Comparison of ENCODE assay signal across 23 mouse cellular contexts in the genomic region with DNA sequence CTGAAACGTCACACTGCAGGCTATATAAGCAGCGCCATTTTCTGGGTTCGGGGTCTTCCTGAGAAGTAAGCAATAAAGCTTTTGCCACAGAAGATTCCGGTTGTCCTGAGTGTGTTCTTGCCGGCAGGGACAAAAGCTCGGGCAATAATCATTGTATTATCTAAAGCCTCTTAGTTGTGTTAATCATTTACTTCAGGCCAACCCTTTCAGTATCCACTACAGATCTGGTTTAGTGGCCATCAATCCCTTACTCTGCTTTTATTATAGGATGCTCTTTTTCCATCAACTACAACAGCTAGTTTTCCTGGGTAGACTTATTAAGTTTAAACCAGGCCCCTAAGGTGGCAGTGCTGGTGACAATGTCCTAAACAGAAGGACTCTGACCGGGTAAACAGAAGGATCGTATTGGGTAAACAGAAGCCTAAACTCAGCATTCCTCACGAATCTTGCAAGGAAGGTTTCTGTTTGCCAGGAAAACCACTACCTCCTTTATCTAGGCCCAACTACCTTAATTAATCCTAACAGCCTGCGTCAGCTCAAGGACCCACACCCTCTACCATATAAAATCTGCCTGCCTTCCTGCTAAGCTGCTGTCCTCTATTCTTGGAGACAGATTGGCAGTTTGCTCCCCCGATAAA. TPM values are rescaled to one million over a fixed set of nuclear protein-coding genes. Genes with fewer than 3 reads are reported as not detected.
DNase-seq lines count a peak whose midpoint lies in the region; ATAC-seq and TF ChIP-seq lines count a peak whose summit lies in the region.
"Had no signal": no experiment of that assay in that cellular context is flagged by ENCODE, and none has a peak within 500 bp of the region (broad histone marks: within the 10 kb centered on the region; RNA-seq: fewer than 3 reads in every experiment).

No protein-coding gene starts in this region.

- no peak for TF ChIP-seq CTCF in intestine, postnatal 0 days (IDR thresholded peaks at IDR 0.05; ENCODE audit: low read depth)

- H3K9ac ChIP-seq in intestine, embryonic 15.5 days = no peak overlapping the region
- H3K9ac ChIP-seq in intestine, postnatal 0 days (ENCODE audit: low read depth, low read length) = no peak overlapping the region
- no peak overlapping the region for H3K9ac ChIP-seq in stomach, embryonic 15.5 days
- H3K9ac ChIP-seq in neural tube, embryonic 15.5 days (replicated peaks) = no peak overlapping the region
- H3K9ac ChIP-seq: forebrain, embryonic 13.5 days; hindbrain, embryonic 12.5 days; hindbrain, embryonic 15.5 days had no signal

- WGBS in intestine, embryonic 15.5 days = 46% methylated on average over 11 of the region's 11 CpGs
- 27% methylated on average over 11 of the region's 11 CpGs for WGBS in intestine, postnatal 0 days
- WGBS in stomach, embryonic 15.5 days = 54% methylated on average over 11 of the region's 11 CpGs
- WGBS in neural tube, embryonic 15.5 days = 48% methylated on average over 11 of the region's 11 CpGs

- H3K9me3 ChIP-seq in intestine, embryonic 15.5 days = no peaks in the 10 kb centered on the region
- H3K9me3 ChIP-seq in intestine, postnatal 0 days (ENCODE audit: control insufficient read depth) = no peaks in the 10 kb centered on the region
- no peaks in the 10 kb centered on the region for H3K9me3 ChIP-seq in stomach, embryonic 15.5 days
- H3K9me3 ChIP-seq in neural tube, embryonic 15.5 days (replicated peaks) = no peaks in the 10 kb centered on the region
- H3K9me3 ChIP-seq: forebrain, embryonic 10.5 days; forebrain, embryonic 13.5 days; hindbrain, embryonic 12.5 days; hindbrain, embryonic 15.5 days had no signal

- H3K4me1 ChIP-seq in intestine, embryonic 15.5 days (replicated peaks) = no peaks in the 10 kb centered on the region
- no peaks in the 10 kb centered on the region for H3K4me1 ChIP-seq in intestine, postnatal 0 days (replicated peaks; ENCODE audit: control insufficient read depth, insufficient read depth, low read length)
- H3K4me1 ChIP-seq in stomach, embryonic 15.5 days = no peaks in the 10 kb centered on the region
- H3K4me1 ChIP-seq in neural tube, embryonic 15.5 days = no peaks in the 10 kb centered on the region
- H3K4me1 ChIP-seq: forebrain, embryonic 10.5 days; forebrain, embryonic 13.5 days; hindbrain, embryonic 12.5 days; hindbrain, embryonic 15.5 days had no signal

- H3K36me3 ChIP-seq in intestine, embryonic 15.5 days = no peaks in the 10 kb centered on the region
- H3K36me3 ChIP-seq in intestine, postnatal 0 days (ENCODE audit: control insufficient read depth, insufficient read depth) = no peaks in the 10 kb centered on the region
- no peaks in the 10 kb centered on the region for H3K36me3 ChIP-seq in stomach, embryonic 15.5 days
- no peaks in the 10 kb centered on the region for H3K36me3 ChIP-seq in neural tube, embryonic 15.5 days
- H3K36me3 ChIP-seq: hindbrain, embryonic 12.5 days; hindbrain, embryonic 15.5 days had no signal

- no peaks in the 10 kb centered on the region for H3K27me3 ChIP-seq in intestine, embryonic 15.5 days (replicated peaks)
- no peaks in the 10 kb centered on the region for H3K27me3 ChIP-seq in intestine, postnatal 0 days (replicated peaks; ENCODE audit: control insufficient read depth, insufficient read depth, low read length)
- H3K27me3 ChIP-seq in stomach, embryonic 15.5 days (replicated peaks) = no peaks in the 10 kb centered on the region
- no peaks in the 10 kb centered on the region for H3K27me3 ChIP-seq in neural tube, embryonic 15.5 days (replicated peaks)
- H3K27me3 ChIP-seq: forebrain, embryonic 13.5 days; hindbrain, embryonic 12.5 days; hindbrain, embryonic 15.5 days had no signal

- no peak overlapping the region; the same call in 1 of the 2 replicates for H3K4me2 ChIP-seq in intestine, embryonic 15.5 days (replicated peaks)
- H3K4me2 ChIP-seq in intestine, postnatal 0 days (replicated peaks; ENCODE audit: low read depth) = peak overlapping the region; percentile 0; the same call in 1 of the 2 replicates
- 0 out of 2 replicates have a peak overlapping the region, but pooled peaks have one; percentile 6 for H3K4me2 ChIP-seq in stomach, embryonic 15.5 days
- no peak overlapping the region for H3K4me2 ChIP-seq in neural tube, embryonic 15.5 days
- H3K4me2 ChIP-seq: forebrain, embryonic 13.5 days; heart, embryonic 11.5 days; hindbrain, embryonic 12.5 days; hindbrain, embryonic 15.5 days had no signal

- H3K4me3 ChIP-seq in intestine, embryonic 15.5 days (replicated peaks) = no peak overlapping the region
- H3K4me3 ChIP-seq in intestine, postnatal 0 days (ENCODE audit: low read depth, low read length) = no peak overlapping the region
- no peak overlapping the region for H3K4me3 ChIP-seq in stomach, embryonic 15.5 days (replicated peaks)
- no peak overlapping the region for H3K4me3 ChIP-seq in neural tube, embryonic 15.5 days (replicated peaks)
- H3K4me3 ChIP-seq: forebrain, embryonic 10.5 days; forebrain, embryonic 13.5 days; gastrocnemius, adult 2 months; hindbrain, embryonic 12.5 days; hindbrain, embryonic 15.5 days had no signal

- DNase-seq in yolk sac, embryonic 10.5 days (ENCODE audit: low spot score) = peak; percentile 76
- no peak for DNase-seq in B cell, adult 2 months
- DNase-seq in cerebellum, adult 11 months = no peak
- DNase-seq: adrenal gland, adult 8-10 months; adrenal gland, postnatal 25 days; cerebellum, adult 18-20 months; cerebellum, adult 9-10 months; cerebellum, postnatal 14 days; gastrocnemius, adult 2 months; gastrocnemius, postnatal 14 days; heart, adult 11 months had no signal

- peak; percentile 54 for ATAC-seq in intestine, embryonic 15.5 days
- ATAC-seq in intestine, postnatal 0 days = peak; percentile 53
- no peak for ATAC-seq in stomach, embryonic 15.5 days (ENCODE audit: insufficient read depth, low FRiP score, low read depth)
- no peak for ATAC-seq in neural tube, embryonic 15.5 days (ENCODE audit: low FRiP score)
- ATAC-seq: activated CD4-positive, CD25-positive, alpha-beta regulatory T cell, adult 4 months; forebrain, embryonic 13.5 days; forebrain, embryonic 16.5 days had no signal

- H3K27ac ChIP-seq in intestine, embryonic 15.5 days = no peak overlapping the region
- no peak overlapping the region for H3K27ac ChIP-seq in intestine, postnatal 0 days (ENCODE audit: low read depth, low read length)
- no peak overlapping the region for H3K27ac ChIP-seq in stomach, embryonic 15.5 days
- H3K27ac ChIP-seq in neural tube, embryonic 15.5 days (replicated peaks) = no peak overlapping the region
- H3K27ac ChIP-seq: forebrain, embryonic 10.5 days; forebrain, embryonic 13.5 days; gastrocnemius, adult 2 months; hindbrain, embryonic 12.5 days; hindbrain, embryonic 15.5 days had no signal

RNA-seq across cellular contexts. Expression of a gene that starts 24.1 kb away (rescaled TPM):
- 1.4 and 1.6 TPM in 2 replicates for polyA plus RNA-seq in intestine, embryonic 15.5 days (2015; fragmentation: Nextera tagmentation; extraction: Ambion mirVana)
- polyA plus RNA-seq in intestine, postnatal 0 days (2015; fragmentation: Nextera tagmentation; extraction: Ambion mirVana) = 0.95 and 1.1 TPM in 2 replicates
- polyA plus RNA-seq in stomach, embryonic 15.5 days (2015; fragmentation: Nextera tagmentation; extraction: Ambion mirVana) = 0.72 and 0.73 TPM in 2 replicates
- polyA plus RNA-seq in neural tube, embryonic 15.5 days (2015; fragmentation: Nextera tagmentation; extraction: Ambion mirVana) = 0.24 and 0.51 TPM in 2 replicates
- polyA plus RNA-seq: forebrain, embryonic 13.5 days had no signal

RNA-seq across cellular contexts. Expression of a gene that starts 24.3 kb away (rescaled TPM):
- polyA plus RNA-seq in intestine, embryonic 15.5 days (2015; fragmentation: Nextera tagmentation; extraction: Ambion mirVana) = 0.40 TPM in 2 replicates
- polyA plus RNA-seq in intestine, postnatal 0 days (2015; fragmentation: Nextera tagmentation; extraction: Ambion mirVana) = 0.18 and 0.34 TPM in 2 replicates
- polyA plus RNA-seq in stomach, embryonic 15.5 days (2015; fragmentation: Nextera tagmentation; extraction: Ambion mirVana) = 0.21 and 0.40 TPM in 2 replicates
- polyA plus RNA-seq in neural tube, embryonic 15.5 days (2015; fragmentation: Nextera tagmentation; extraction: Ambion mirVana) = 0.45 TPM in 1 of 2 replicates, not detected in the other
- polyA plus RNA-seq: activated CD4-positive, CD25-positive, alpha-beta regulatory T cell, adult 4 months; forebrain, embryonic 10.5 days; forebrain, embryonic 16.5 days; heart, postnatal 0 days had no signal

RNA-seq across cellular contexts. Expression of a gene that starts 45.5 kb away (rescaled TPM):
- 34.6 and 37.3 TPM in 2 replicates for polyA plus RNA-seq in intestine, embryonic 15.5 days (2015; fragmentation: Nextera tagmentation; extraction: Ambion mirVana)
- 20.2 and 23.2 TPM in 2 replicates for polyA plus RNA-seq in intestine, postnatal 0 days (2015; fragmentation: Nextera tagmentation; extraction: Ambion mirVana)
- 38.6 and 41.7 TPM in 2 replicates for polyA plus RNA-seq in stomach, embryonic 15.5 days (2015; fragmentation: Nextera tagmentation; extraction: Ambion mirVana)
- 26.5 and 30.9 TPM in 2 replicates for polyA plus RNA-seq in neural tube, embryonic 15.5 days (2015; fragmentation: Nextera tagmentation; extraction: Ambion mirVana)

RNA-seq across cellular contexts. Expression of a gene that starts 45.8 kb away (rescaled TPM):
- 20.5 and 22.1 TPM in 2 replicates for polyA plus RNA-seq in intestine, embryonic 15.5 days (2015; fragmentation: Nextera tagmentation; extraction: Ambion mirVana)
- 7.2 and 9.9 TPM in 2 replicates for polyA plus RNA-seq in intestine, postnatal 0 days (2015; fragmentation: Nextera tagmentation; extraction: Ambion mirVana)
- 20.6 and 22.8 TPM in 2 replicates for polyA plus RNA-seq in stomach, embryonic 15.5 days (2015; fragmentation: Nextera tagmentation; extraction: Ambion mirVana)
- polyA plus RNA-seq in neural tube, embryonic 15.5 days (2015; fragmentation: Nextera tagmentation; extraction: Ambion mirVana) = 11.1 and 16.5 TPM in 2 replicates

Comparison
In these comparisons a context has a peak if more than half of its experiments do, and no peak if none do; other contexts are left out.
1. H3K4me2 ChIP-seq: peak in intestine, postnatal 0 days (single experiment) and stomach, embryonic 15.5 days (single experiment); none in intestine, embryonic 15.5 days (single experiment) and neural tube, embryonic 15.5 days (single experiment).
2. ATAC-seq: peak in intestine, embryonic 15.5 days (single experiment) and intestine, postnatal 0 days (single experiment); none in stomach, embryonic 15.5 days (single experiment) and neural tube, embryonic 15.5 days (single experiment).